Mouse (Mus musculus): ENCODE measurements at regions not wholly inside any gene's neighbourhood (a gene's known extent, or its start where the extent isn't known, plus 50 kb on each side); places are given as distances from the start of the nearest gene placed in this dataset.

DNA sequence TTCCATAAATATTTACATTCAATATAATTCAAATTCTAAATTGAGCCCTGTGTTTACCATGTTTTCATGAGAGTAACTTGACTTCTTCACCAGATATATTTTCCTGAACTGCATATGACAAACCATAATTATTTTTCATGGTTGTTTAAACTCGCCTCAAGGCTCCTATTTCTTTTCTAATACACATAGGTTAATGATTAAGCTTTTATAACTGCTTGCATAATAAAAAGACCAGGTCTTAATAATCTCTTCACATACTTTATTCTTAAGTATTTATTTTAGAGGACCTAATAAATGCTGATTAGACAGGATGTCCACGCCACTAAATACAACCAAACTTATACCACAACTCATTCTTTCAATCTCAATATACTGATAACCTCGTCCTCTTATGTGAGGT, 86.1 kb upstream of the Gnpda2 start:
- no peak for DNase-seq (ENCODE audit: low read depth, low spot score)

DNA sequence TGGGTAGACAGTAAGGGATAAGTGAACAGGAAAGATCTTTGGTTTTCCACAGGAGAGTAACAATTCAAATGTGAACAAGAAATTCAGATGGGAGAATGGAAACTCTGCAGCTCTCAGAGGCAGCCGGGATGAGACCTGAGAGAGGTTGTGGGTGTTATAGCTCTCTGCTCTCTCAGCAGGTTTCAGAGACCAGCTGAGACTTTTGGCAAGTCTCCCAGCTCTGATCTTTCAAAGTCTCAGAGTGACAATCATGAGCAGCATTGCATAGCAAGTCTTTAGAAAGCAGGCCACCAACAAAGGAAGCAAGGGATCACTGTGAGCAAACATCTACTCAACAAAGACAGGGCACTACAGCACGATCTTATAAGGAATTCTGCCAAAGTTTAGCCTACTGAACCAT, 73.4 kb upstream of the Gnpda2 start:
- no peak for DNase-seq (ENCODE audit: low read depth, low spot score)

- DNase-seq (ENCODE audit: low read depth, low spot score), result no peak
These were observed 71.8 kb upstream of the Gnpda2 start for GRCm38 (mm10) chr5:69663961-69664360.
